Mouse (Mus musculus): ENCODE results near the gene Rnaseh2c.

Rnaseh2c gene

GRCm38 (mm10) chr19:5637069-5638047, 35.7 kb downstream of the Rnaseh2c start, which contains the start of gene Rela:
Gene Rela, plus strand, starts transcription at chr19:5637483.
- DNase-seq, result peak; percentile 85

DNA sequence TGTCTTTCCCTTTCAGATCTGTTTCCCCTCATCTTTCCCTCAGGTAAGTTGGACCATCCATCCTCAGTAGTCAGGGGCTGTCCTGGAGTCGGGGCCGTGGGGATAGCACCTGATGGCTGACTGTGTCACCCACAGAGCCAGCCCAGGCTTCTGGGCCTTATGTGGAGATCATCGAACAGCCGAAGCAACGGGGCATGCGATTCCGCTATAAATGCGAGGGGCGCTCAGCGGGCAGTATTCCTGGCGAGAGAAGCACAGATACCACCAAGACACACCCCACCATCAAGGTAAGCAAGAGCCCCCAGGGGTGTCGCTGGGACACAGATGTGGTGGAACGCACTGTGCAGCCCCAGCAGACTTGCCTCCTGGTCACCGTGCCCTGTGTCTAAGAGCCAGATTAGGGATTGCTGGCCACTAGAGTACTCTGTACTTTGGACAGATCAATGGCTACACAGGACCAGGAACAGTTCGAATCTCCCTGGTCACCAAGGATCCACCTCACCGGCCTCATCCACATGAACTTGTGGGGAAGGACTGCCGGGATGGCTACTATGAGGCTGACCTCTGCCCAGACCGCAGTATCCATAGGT, 36.8 kb downstream of the Rnaseh2c start:
- no peak for DNase-seq

DNA sequence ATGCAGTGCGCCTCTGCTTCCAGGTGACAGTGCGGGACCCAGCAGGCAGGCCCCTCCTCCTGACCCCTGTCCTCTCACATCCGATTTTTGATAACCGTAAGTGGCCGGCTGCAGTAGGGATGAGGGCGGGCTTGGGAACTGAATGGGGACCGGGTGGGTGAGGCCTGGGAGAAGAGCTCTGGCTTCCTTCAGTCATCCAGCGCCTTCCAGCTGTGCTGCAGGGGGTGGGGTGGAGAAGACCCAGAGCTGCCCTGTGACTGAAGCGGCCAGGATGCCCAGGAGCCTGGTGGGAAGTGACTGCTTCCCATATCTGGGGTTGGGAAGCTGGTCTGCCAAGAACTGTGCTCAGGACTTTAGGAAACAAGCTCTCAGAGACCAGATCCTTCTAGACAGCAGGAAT, 38.7 kb downstream of the Rnaseh2c start:
- no peak for DNase-seq

DNA sequence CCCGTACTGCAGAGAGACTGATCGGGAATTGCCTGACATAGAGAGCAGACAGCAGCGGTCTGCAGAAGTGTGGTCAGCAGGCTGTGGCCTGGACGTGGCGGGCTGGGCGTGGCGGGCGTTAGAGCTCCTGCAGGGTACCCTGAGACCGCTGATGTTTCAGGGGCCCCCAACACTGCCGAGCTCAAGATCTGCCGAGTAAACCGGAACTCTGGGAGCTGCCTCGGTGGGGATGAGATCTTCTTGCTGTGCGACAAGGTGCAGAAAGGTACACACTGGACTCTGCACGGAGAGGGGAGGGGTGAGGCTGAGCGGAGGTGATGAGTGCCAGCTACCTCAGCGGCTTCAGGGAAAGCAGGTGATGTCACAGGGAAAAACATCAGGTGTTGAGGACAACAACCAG, 39.3 kb downstream of the Rnaseh2c start:
- no peak for DNase-seq

DNA sequence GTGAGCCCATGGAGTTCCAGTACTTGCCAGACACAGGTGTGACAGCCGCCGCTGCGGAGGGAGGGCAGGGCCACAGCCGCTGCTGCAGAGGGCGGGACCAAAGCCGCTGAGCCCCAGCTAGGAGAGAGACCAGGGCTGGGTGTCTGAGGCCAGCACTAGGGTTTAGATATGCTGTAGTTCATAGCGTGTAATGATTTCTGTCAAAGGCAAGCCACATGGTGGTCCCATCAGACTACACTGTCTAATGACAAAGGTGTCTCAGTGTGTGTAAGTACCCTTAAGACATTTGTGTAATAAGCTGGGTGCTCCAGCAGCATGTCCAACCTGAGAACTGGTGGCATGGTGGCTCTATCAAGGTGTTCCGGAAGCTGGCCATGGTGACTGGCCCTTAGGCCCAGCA, 40.0 kb downstream of the Rnaseh2c start:
- peak; percentile 35 for DNase-seq

DNA sequence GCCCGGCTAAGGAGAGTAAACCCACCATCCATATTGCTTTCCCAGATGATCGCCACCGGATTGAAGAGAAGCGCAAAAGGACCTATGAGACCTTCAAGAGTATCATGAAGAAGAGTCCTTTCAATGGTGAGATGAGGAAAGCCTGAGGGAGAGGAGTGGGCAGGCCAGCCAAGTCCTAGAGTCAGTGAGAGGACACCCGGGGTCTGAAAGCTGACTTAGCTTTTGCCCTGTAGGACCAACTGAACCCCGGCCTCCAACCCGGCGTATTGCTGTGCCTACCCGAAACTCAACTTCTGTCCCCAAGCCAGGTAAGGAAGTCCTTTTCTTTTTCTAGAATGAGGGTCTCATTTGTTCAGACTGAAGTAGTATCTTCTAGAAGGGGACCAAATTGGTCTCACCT, 43.6 kb downstream of the Rnaseh2c start:
- no peak for DNase-seq

- DNase-seq, result no peak
These were observed 45.2 kb downstream of the Rnaseh2c start for GRCm38 (mm10) chr19:5646731-5647330.

GRCm38 (mm10) chr19:5647791-5648190, 46.1 kb downstream of the Rnaseh2c start:
- no peak for DNase-seq

DNA sequence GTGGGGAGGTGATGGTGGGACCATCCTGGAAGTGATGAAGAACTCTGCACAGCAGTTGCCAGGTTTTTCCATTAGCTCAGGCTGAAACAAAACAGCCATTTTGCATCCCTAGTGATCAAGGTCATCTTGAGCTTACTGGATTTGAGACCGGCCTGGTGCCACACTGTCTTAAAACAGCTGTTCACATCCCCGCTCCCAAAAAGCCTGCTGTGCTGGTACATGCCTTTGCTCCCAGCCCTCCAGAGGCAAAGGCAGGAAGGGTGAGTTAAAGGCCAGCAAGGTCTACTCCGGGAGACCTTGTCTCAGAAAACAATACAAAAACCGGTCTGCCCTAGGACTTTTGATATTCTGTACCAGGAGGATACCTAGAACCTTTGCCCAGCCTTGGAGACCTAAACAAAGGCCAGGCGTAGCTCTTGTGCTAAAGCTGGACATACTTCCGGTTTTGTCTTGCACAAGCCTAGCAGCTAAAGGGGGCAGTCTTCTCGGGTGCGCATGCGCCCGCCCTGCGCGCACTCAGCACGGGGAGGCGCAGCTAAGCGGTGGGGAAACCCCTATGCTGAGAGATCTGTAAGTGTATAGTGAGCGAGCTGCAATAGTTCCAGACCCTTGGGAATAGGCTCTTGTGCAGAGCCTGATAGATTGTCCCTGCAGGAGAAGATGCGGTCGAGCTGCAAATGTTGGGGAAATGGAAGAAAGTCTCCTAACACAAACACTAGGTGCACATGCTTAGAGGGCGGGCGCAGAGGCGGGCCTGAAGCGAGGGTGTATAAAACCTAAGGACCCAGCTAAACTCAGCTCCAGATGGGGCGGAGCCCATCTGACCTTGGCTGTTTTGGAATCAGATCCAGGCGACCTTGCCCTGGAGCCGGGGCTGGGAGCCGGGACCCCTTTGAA, 47.0 kb downstream of the Rnaseh2c start:
- peak; percentile 79 for DNase-seq

GRCm38 (mm10) chr19:5649298-5649741, 47.6 kb downstream of the Rnaseh2c start:
- no peak for DNase-seq

DNA sequence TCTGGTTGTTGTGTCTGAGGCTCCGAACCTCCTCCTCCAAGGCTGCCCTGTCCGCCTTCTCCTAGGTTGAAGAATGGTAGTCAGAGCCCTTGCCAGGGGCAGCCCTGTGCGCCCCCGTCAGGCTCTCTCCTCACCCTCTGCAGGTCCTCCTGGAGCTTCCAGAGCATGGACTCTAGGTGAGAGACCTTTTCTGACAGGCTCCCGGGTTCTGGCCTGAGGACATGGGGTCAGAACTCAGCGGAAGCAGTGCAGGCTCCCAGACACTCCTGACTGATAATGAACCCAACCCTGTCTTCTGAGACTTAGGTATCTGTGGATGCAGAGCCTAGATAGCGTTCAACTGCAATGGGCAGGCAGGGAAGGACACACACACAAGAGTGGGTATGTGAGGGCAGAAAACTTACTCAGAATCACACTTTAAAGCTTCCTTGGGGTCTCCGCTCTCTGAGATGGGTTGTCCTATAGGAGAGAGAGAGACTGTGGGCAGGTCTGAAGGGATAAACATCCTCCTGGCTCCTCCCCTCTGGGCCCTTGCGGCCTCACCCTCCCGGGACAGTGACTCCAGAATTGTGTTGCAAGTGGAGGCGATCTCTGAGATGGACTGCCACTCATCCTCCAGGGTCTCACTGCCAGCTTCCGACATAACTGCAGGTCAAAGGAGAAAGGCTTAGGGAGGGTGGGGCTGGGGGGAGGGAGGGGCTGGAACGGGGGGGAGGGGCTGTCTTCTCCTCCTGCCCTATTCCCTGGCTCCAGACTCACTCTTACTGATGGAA, 50.0 kb downstream of the Rnaseh2c start:
- no peak for DNase-seq

GRCm38 (mm10) chr19:5652570-5652969, 50.9 kb downstream of the Rnaseh2c start:
- no peak for DNase-seq

GRCm38 (mm10) chr19:5653969-5654719, 52.5 kb downstream of the Rnaseh2c start:
- DNase-seq, result peak; percentile 63

DNA sequence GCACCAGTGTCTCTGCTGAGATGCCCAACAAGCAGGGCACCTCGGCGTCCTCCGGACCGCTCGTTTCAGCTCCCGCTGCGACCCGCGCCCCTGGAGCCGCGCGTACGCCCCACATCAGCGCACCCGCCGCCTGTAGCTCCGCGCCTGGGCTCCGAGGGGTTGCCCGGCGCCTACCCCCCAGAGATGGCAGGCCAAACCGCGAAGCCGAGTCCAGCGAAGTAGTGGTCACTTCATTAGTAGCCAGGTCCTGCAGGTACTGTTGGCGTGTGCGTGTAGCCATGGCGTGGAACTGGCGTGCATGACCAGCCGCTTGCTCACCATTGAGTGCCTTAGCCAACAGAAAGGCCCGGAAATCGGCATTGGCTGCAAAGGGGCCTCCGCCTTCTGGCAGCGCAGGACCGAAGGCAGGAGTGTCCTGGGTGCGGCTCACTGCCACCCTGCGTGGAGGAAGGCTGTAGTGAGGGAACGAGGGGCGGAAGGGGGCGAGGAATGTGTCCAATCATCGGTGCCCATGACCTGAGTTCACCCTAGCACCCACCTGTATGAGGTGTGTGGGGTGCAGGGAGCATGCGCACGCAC, 53.1 kb downstream of the Rnaseh2c start:
- no peak for DNase-seq

All from liver (tissue).